Mouse (Mus musculus) MEL (cell line): ENCODE data around the gene Slc13a4. TPM values are rescaled to one million over a fixed set of nuclear protein-coding genes. Genes with fewer than 3 reads are reported as not detected.

Experiments
- DNase-seq: peaks from one replicate; pipeline ENCODE4 v3.0.0; 2011; ENCODE audit warnings: low read depth, low spot score
- H3K27ac ChIP-seq: 2 replicates; pipeline ENCODE4 v1.5.1; 2012; ENCODE audit warnings: low read depth, mild to moderate bottlenecking, control low read depth, low read length, moderate library complexity; ENCODE audit not compliant: control insufficient read depth
- H3K27me3 ChIP-seq, 2 experiments: fragments of 150-350 bp in 1 of 2; sonication (generic) in 1 of 2; 2 replicates each; pipeline ENCODE4 v1.6.1; 2012; ENCODE audit warnings: low read length in 2 of 2, mild to moderate bottlenecking in 2 of 2, improper control_type of control experiment in 1 of 2, moderate library complexity in 1 of 2; ENCODE audit not compliant: insufficient read depth in 2 of 2, control insufficient read depth in 1 of 2
- H3K36me3 ChIP-seq, 2 experiments: 2 replicates each; pipeline ENCODE4 v1.6.1; 2012 to 2014; ENCODE audit warnings: low read length in 2 of 2, improper control_type of control experiment in 1 of 2, inconsistent platforms in 1 of 2, mild to moderate bottlenecking in 1 of 2; ENCODE audit not compliant: insufficient read depth in 2 of 2, control insufficient read depth in 1 of 2
- H3K4me1 ChIP-seq, 2 experiments: fragments of 150-350 bp in 1 of 2; sonication (generic) in 1 of 2; 2 replicates each; pipeline ENCODE4 v1.6.1; 2012; ENCODE audit warnings: low read length in 2 of 2, improper control_type of control experiment in 1 of 2, mild to moderate bottlenecking in 1 of 2; ENCODE audit not compliant: insufficient read depth in 2 of 2, control insufficient read depth in 1 of 2
- H3K4me3 ChIP-seq, 2 experiments: fragments of 150-350 bp in 1 of 2; sonication (generic) in 1 of 2; 2 replicates each; pipeline ENCODE4 v1.5.1; 2012; ENCODE audit warnings: low read depth in 2 of 2, low read length in 2 of 2, mild to moderate bottlenecking in 2 of 2, moderate library complexity in 2 of 2, control low read depth in 1 of 2, improper control_type of control experiment in 1 of 2; ENCODE audit not compliant: control insufficient read depth in 1 of 2, insufficient read depth in 1 of 2
- H3K79me2 ChIP-seq: 2 replicates; pipeline ENCODE4 v1.6.1; 2012; ENCODE audit warnings: mild to moderate bottlenecking, low read length, moderate library complexity; ENCODE audit not compliant: control insufficient read depth, poor library complexity, insufficient read depth
- H3K9ac ChIP-seq: 2 replicates; pipeline ENCODE4 v1.6.1; 2012; ENCODE audit warnings: low read depth, mild to moderate bottlenecking, control low read depth, low read length, moderate library complexity; ENCODE audit not compliant: control insufficient read depth, poor library complexity, severe bottlenecking
- H3K9me3 ChIP-seq: fragments of 150-350 bp; sonication (generic); replicated peaks from 2 replicates; pipeline ENCODE4 v1.6.1; 2012; ENCODE audit warnings: mild to moderate bottlenecking, low read length, improper control_type of control experiment, moderate library complexity; ENCODE audit not compliant: insufficient read depth
- BHLHE40 ChIP-seq: IDR thresholded peaks from 2 replicates; pipeline ENCODE4 v1.6.1; 2012; ENCODE audit warnings: low read depth, mild to moderate bottlenecking, inconsistent platforms, low read length, improper control_type of control experiment, borderline replicate concordance
- CHD1 ChIP-seq: IDR thresholded peaks from 2 replicates; pipeline ENCODE4 v1.6.1; 2012; ENCODE audit warnings: low read depth, mild to moderate bottlenecking, inconsistent platforms, low read length, improper control_type of control experiment
- CTCF ChIP-seq, 3 experiments: IDR thresholded peaks in 2 of 3; conservative IDR thresholded peaks in 1 of 3; 2 replicates each; pipeline ENCODE4 v1.5.1; 2011 to 2012; ENCODE audit warnings: low read length in 3 of 3, low read depth in 2 of 3, mild to moderate bottlenecking in 2 of 3, improper control_type of control experiment in 1 of 3, inconsistent platforms in 1 of 3, mixed read lengths in 1 of 3, moderate library complexity in 1 of 3; ENCODE audit not compliant: control insufficient read depth in 1 of 3, insufficient read depth in 1 of 3, poor library complexity in 1 of 3, severe bottlenecking in 1 of 3
- ETS1 ChIP-seq: IDR thresholded peaks from 2 replicates; pipeline ENCODE4 v1.6.1; 2012; ENCODE audit warnings: low read depth, mild to moderate bottlenecking, inconsistent platforms, low read length, improper control_type of control experiment, moderate library complexity
- GATA1 ChIP-seq: IDR thresholded peaks from 2 replicates; pipeline ENCODE4 v1.6.1; 2011; ENCODE audit warnings: low read depth, low read length, improper control_type of control experiment
- JUND ChIP-seq: IDR thresholded peaks from 2 replicates; pipeline ENCODE4 v1.6.1; 2011; ENCODE audit warnings: low read depth, mild to moderate bottlenecking, improper control_type of control experiment, low read length
- KAT2A ChIP-seq: conservative IDR thresholded peaks from 2 replicates; pipeline ENCODE4 v1.6.1; 2012; ENCODE audit warnings: low read depth, low read length, improper control_type of control experiment, inconsistent platforms
- MAFK ChIP-seq: IDR thresholded peaks from 2 replicates; pipeline ENCODE4 v1.6.1; 2011; ENCODE audit warnings: low read depth, mild to moderate bottlenecking, low read length, improper control_type of control experiment, borderline replicate concordance
- MAX ChIP-seq: IDR thresholded peaks from 2 replicates; pipeline ENCODE4 v1.6.1; 2011; ENCODE audit warnings: low read length, improper control_type of control experiment
- MAZ ChIP-seq: IDR thresholded peaks from 2 replicates; pipeline ENCODE4 v1.6.1; 2012; ENCODE audit warnings: low read depth, mild to moderate bottlenecking, inconsistent platforms, low read length, improper control_type of control experiment
- MEF2A ChIP-seq: IDR thresholded peaks from 2 replicates; pipeline ENCODE4 v1.6.1; 2014; ENCODE audit warnings: low read depth, mild to moderate bottlenecking, inconsistent platforms, low read length, improper control_type of control experiment; ENCODE audit not compliant: poor library complexity, insufficient replicate concordance, severe bottlenecking; ENCODE audit errors: extremely low read depth
- MYB ChIP-seq: IDR thresholded peaks from 2 replicates; pipeline ENCODE4 v1.6.1; 2011; ENCODE audit warnings: mild to moderate bottlenecking, low read depth, low read length, improper control_type of control experiment
- MYC ChIP-seq: IDR thresholded peaks from 2 replicates; pipeline ENCODE4 v1.6.1; 2011; ENCODE audit warnings: low read depth, mild to moderate bottlenecking, low read length, improper control_type of control experiment, moderate library complexity
- NRF1 ChIP-seq: IDR thresholded peaks from 2 replicates; pipeline ENCODE4 v1.6.1; 2014; ENCODE audit warnings: low read depth, mild to moderate bottlenecking, inconsistent platforms, low read length, improper control_type of control experiment, moderate library complexity; ENCODE audit not compliant: poor library complexity, insufficient read depth, severe bottlenecking
- POLR2AphosphoS5 ChIP-seq: IDR thresholded peaks from 2 replicates; pipeline ENCODE4 v1.6.1; 2012; ENCODE audit warnings: low read depth, borderline replicate concordance, mild to moderate bottlenecking, inconsistent platforms, low read length, moderate library complexity, mixed read lengths
- RCOR1 ChIP-seq: IDR thresholded peaks from 2 replicates; pipeline ENCODE4 v1.6.1; 2012; ENCODE audit warnings: low read depth, mild to moderate bottlenecking, inconsistent platforms, low read length, improper control_type of control experiment
- TAL1 ChIP-seq: IDR thresholded peaks from 2 replicates; pipeline ENCODE4 v1.6.1; 2012; ENCODE audit warnings: mild to moderate bottlenecking, inconsistent platforms, low read length, moderate library complexity, mixed read lengths
- TBP ChIP-seq: IDR thresholded peaks from 2 replicates; pipeline ENCODE4 v1.8.0; 2011; ENCODE audit warnings: low read depth, low read length, improper control_type of control experiment
- TCF12 ChIP-seq: IDR thresholded peaks from 2 replicates; pipeline ENCODE4 v1.6.1; 2014; ENCODE audit warnings: low read depth, mild to moderate bottlenecking, inconsistent platforms, low read length, improper control_type of control experiment, moderate library complexity
- USF2 ChIP-seq, 2 experiments: IDR thresholded peaks; 2 replicates each; pipeline ENCODE4 v1.6.1; 2011 to 2012; ENCODE audit warnings: improper control_type of control experiment in 2 of 2, low read length in 2 of 2, borderline replicate concordance in 1 of 2, inconsistent platforms in 1 of 2, low read depth in 1 of 2, mild to moderate bottlenecking in 1 of 2; ENCODE audit not compliant: insufficient read depth in 1 of 2
- ZC3H11A ChIP-seq: IDR thresholded peaks from 2 replicates; pipeline ENCODE4 v1.6.1; 2012; ENCODE audit warnings: low read depth, mild to moderate bottlenecking, inconsistent platforms, low read length, improper control_type of control experiment
- polyA plus RNA-seq, 2 experiments: library from polyadenylated mRNA; stranded (reverse) in 1 of 2; unstranded in 1 of 2; fragments of >175 nt in 1 of 2; fragments of >200 nt in 1 of 2; gene quantifications; 2 replicates each; pipeline versions ENCODE4 v1.2.1 to v1.2.4; 2012; ENCODE audit warnings: low replicate concordance in 2 of 2, low read depth in 1 of 2; ENCODE audit not compliant: insufficient read length in 2 of 2, insufficient read depth in 1 of 2, missing spikeins in 1 of 2
- total RNA-seq: library from RNA; depleted of rRNA; stranded (reverse); fragments of 300-350 nt; gene quantifications from 2 replicates; pipeline ENCODE4 v1.2.3, GENCODE M21; 2012

Gene Slc13a4
- total and polyA plus RNA-seq, 3 experiments = 0.14 TPM; not detected in 2

- TF ChIP-seq RCOR1 = no peak
Measured at GRCm38 (mm10) chr6:35326111-35326515, 18.2 kb upstream of the Slc13a4 start, which contains the start of gene Fam180a (continued).

GRCm38 (mm10) chr6:35324306-35324705 lies 16.4 kb upstream of the Slc13a4 start:
- Histone ChIP-seq H3K27me3 (no peaks in the 10 kb centered on the region), H3K4me3 (no peak overlapping the region)
- TF ChIP-seq TAL1 (no peak), MEF2A (no peak), ETS1 (no peak), USF2 (IDR thresholded peaks at IDR 0.05; ENCODE audit: borderline replicate concordance in 1 of 2, insufficient read depth in 1 of 2, low read depth in 1 of 2, low read length in 2 of 2) (no peak), MYC (no peak), TCF12 (no peak), TBP (no peak), MYB (no peak), KAT2A (no peak), MAX (no peak), CTCF (IDR thresholded peaks at IDR 0.05 in 2 of 3, conservative IDR thresholded peaks at IDR 0.05 in 1 of 3; ENCODE audit: control insufficient read depth in 1 of 3, insufficient read depth in 1 of 3, low read depth in 2 of 3, low read length in 3 of 3, poor library complexity in 1 of 3, severe bottlenecking in 1 of 3) (no peak), BHLHE40 (no peak), MAZ (no peak), POLR2AphosphoS5 (no peak)
- TF ChIP-seq, all 39 proteins: peak for 0
- Histone ChIP-seq H3K9ac (no peak overlapping the region), H3K4me1 (peaks cover 0 to 13% of the 10 kb centered on the region in 2 experiments; a peak in 2 of 4 replicates), H3K36me3 (peaks cover 0 to 2% of the 10 kb centered on the region in 2 experiments; a peak in 1 of 4 replicates), H3K9me3 (no peaks in the 10 kb centered on the region), H3K27ac (no peak overlapping the region), H3K79me2 (no peaks in the 10 kb centered on the region)
- no peak for DNase-seq

DNA sequence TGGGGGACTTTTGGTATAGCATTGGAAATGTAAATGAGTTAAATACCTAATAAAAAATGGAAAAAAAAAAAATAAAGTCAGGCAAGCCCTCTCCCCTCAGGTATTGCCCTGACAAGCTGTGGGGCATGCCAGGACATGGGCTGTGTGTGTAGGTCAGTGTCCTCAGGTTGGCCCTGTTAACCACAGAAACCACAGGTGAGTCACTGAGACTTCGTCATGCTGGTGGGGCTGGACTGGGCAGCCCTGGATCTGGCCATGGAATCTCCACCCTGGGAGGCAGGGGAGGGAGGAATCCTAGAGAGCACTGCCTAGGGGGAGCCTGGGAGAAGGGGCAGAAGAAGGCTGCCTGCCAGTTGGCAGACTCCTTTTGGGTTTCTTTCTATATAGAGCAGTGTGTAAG lies 15.1 kb upstream of the Slc13a4 start:
- no peak for DNase-seq

More for the DNA sequence above, 15.1 kb upstream of the Slc13a4 start:
- Histone ChIP-seq H3K79me2 (no peaks in the 10 kb centered on the region), H3K36me3 (peaks cover 0 to 2% of the 10 kb centered on the region in 2 experiments; a peak in 1 of 4 replicates), H3K27ac (no peak overlapping the region), H3K4me3 (no peak overlapping the region), H3K9me3 (no peaks in the 10 kb centered on the region), H3K4me1 (peaks cover 0 to 13% of the 10 kb centered on the region in 2 experiments; a peak in 2 of 4 replicates), H3K9ac (no peak overlapping the region), H3K27me3 (no peaks in the 10 kb centered on the region)
- no peak for TF ChIP-seq POLR2AphosphoS5
- TF ChIP-seq GATA1 = no peak
- TF ChIP-seq RCOR1 = no peak
- TF ChIP-seq JUND = no peak
- TF ChIP-seq TAL1 = no peak
- no peak for TF ChIP-seq MAFK
- TF ChIP-seq NRF1 = no peak
- TF ChIP-seq CHD1 = no peak
- no peak for TF ChIP-seq MYC
- TF ChIP-seq ZC3H11A = no peak
